Mouse (Mus musculus) urinary bladder, postnatal 4 days (tissue): Measurements from ENCODE around the gene Asap2.
"Not testable (repeated sequence)": the region's sequence is repeated elsewhere in the genome, so short reads cannot be mapped to it uniquely, and the experiment has no call there.

Experiments used
- DNase-seq, 2 experiments: peaks; one replicate each; pipeline ENCODE4 v3.0.0; 2021 to 2022; ENCODE audit warnings: low spot score in 2 of 2

The Asap2 gene

GRCm38 (mm10) chr12:20990132-20990531 is at the start of gene Asap2:
Asap2 (plus strand) TSS chr12:20990459.
- DNase-seq, result peak; percentile 43 to 57

- DNase-seq, result not testable (repeated sequence)
These were observed 42.9 kb upstream of the Asap2 start for GRCm38 (mm10) chr12:20947051-20947997.

GRCm38 (mm10) chr12:20990579-20990978 is 320 bp downstream of the Asap2 start:
- DNase-seq, result not testable (repeated sequence)

GRCm38 (mm10) chr12:21030875-21031274 is 40.6 kb downstream of the Asap2 start:
- DNase-seq, result not testable (repeated sequence)

GRCm38 (mm10) chr12:21046716-21047115 is 56.5 kb downstream of the Asap2 start:
- DNase-seq, result not testable (repeated sequence)

GRCm38 (mm10) chr12:21075731-21076130 is 85.5 kb downstream of the Asap2 start:
- peak; percentile 36 to 81 for DNase-seq

- not testable (repeated sequence) for DNase-seq
These were observed 99.9 kb downstream of the Asap2 start for GRCm38 (mm10) chr12:21090168-21090567.

GRCm38 (mm10) chr12:21092446-21092845 is 102.2 kb downstream of the Asap2 start:
- DNase-seq, result not testable (repeated sequence)

- DNase-seq, result not testable (repeated sequence)
These were observed 107.6 kb downstream of the Asap2 start for GRCm38 (mm10) chr12:21097806-21098325.

GRCm38 (mm10) chr12:21111116-21111475 is 120.8 kb downstream of the Asap2 start:
- not testable (repeated sequence) for DNase-seq

GRCm38 (mm10) chr12:21111476-21112452 is 121.5 kb downstream of the Asap2 start:
- peak; percentile 78 to 81 for DNase-seq

GRCm38 (mm10) chr12:21112453-21112857 is 122.2 kb downstream of the Asap2 start:
- DNase-seq, result peak in 1 of 2 experiments; percentile 44

- DNase-seq, result no peak
These were observed 129.2 kb downstream of the Asap2 start for GRCm38 (mm10) chr12:21119446-21119845.

- DNase-seq, result no peak
These were observed 132.6 kb downstream of the Asap2 start for GRCm38 (mm10) chr12:21122818-21123217.

GRCm38 (mm10) chr12:21123647-21124046 is 133.4 kb downstream of the Asap2 start:
- no peak for DNase-seq

- no peak for DNase-seq
These were observed 135.6 kb downstream of the Asap2 start for GRCm38 (mm10) chr12:21125675-21126470.

- no peak for DNase-seq
These were observed 136.3 kb downstream of the Asap2 start for GRCm38 (mm10) chr12:21126516-21126915.

GRCm38 (mm10) chr12:21128930-21129869 is 138.9 kb downstream of the Asap2 start:
- no peak for DNase-seq

- DNase-seq, result no peak
These were observed 140.1 kb downstream of the Asap2 start for GRCm38 (mm10) chr12:21130274-21130823.
